ENCODE assay signal across 8 mouse cellular contexts in genomic region chr11:75172151-75173094, GRCm38 (mm10). TPM values are rescaled to one million over a fixed set of nuclear protein-coding genes. Genes with fewer than 3 reads are reported as not detected.
DNase-seq lines count a peak whose midpoint lies in the region; ATAC-seq and TF ChIP-seq lines count a peak whose summit lies in the region.

No protein-coding gene starts in this region.

- peaks cover 28% of the 10 kb centered on the region for H3K4me1 ChIP-seq in forebrain, embryonic 11.5 days (replicated peaks; ENCODE audit: control insufficient read depth, insufficient read depth, low read length)
- H3K4me1 ChIP-seq in midbrain, postnatal 0 days (ENCODE audit: insufficient read depth, low read length), result peaks cover 9% of the 10 kb centered on the region; the same call in 1 of the 2 replicates

- H3K4me3 ChIP-seq in forebrain, embryonic 11.5 days (ENCODE audit: low read depth, low read length), result peak overlapping the region; percentile 59
- peak overlapping the region; percentile 69 for H3K4me3 ChIP-seq in midbrain, postnatal 0 days (ENCODE audit: low read depth, low read length)

- H3K9me3 ChIP-seq in forebrain, embryonic 11.5 days (ENCODE audit: control insufficient read depth, low read length), result no peaks in the 10 kb centered on the region
- no peaks in the 10 kb centered on the region for H3K9me3 ChIP-seq in midbrain, postnatal 0 days (ENCODE audit: low read length)

- peaks cover 60% of the 10 kb centered on the region for H3K27me3 ChIP-seq in forebrain, embryonic 11.5 days (ENCODE audit: control insufficient read depth, insufficient read depth, low read length)
- peaks cover 15% of the 10 kb centered on the region for H3K27me3 ChIP-seq in midbrain, postnatal 0 days (ENCODE audit: insufficient read depth, low read length)

- peak; percentile 54 for DNase-seq in embryo, embryonic 10.5 days (ENCODE audit: low spot score)
- DNase-seq in embryo, embryonic 9.5 days (ENCODE audit: extremely low spot score), result no peak
- peak; percentile 69 for DNase-seq in retina, postnatal 1 day
- no peak for DNase-seq in retina, embryonic 14.5 days (ENCODE audit: low spot score)
- DNase-seq in forebrain, embryonic 11.5 days (ENCODE audit: low spot score), result peak; percentile 71
- DNase-seq in kidney, postnatal 10 days, result peak; percentile 76
- peak; percentile 79 for DNase-seq in midbrain, postnatal 0 days (ENCODE audit: low spot score)
- peak; percentile 37 to 68 for DNase-seq in thymus, postnatal 36 days

- no peak; the same call in 1 of the 2 replicates for ATAC-seq in forebrain, embryonic 11.5 days (replicated peaks; ENCODE audit: low FRiP score)
- no peak for ATAC-seq in midbrain, postnatal 0 days (ENCODE audit: low FRiP score)

- WGBS in forebrain, embryonic 11.5 days, result under 1% methylated on average over 73 of the region's 75 CpGs
- WGBS in midbrain, postnatal 0 days, result under 1% methylated on average over 69 of the region's 75 CpGs

- no peak for TF ChIP-seq CTCF in midbrain, postnatal 0 days (IDR thresholded peaks at IDR 0.05)

- peak overlapping the region; percentile 7; the same call in 1 of the 2 replicates for H3K9ac ChIP-seq in forebrain, embryonic 11.5 days (ENCODE audit: low read length)
- peak overlapping the region; percentile 70 for H3K9ac ChIP-seq in midbrain, postnatal 0 days (replicated peaks; ENCODE audit: low read length, poor library complexity, severe bottlenecking)

- peak overlapping the region; percentile 65 for H3K4me2 ChIP-seq in forebrain, embryonic 11.5 days (ENCODE audit: low read depth, low read length, severe bottlenecking)
- H3K4me2 ChIP-seq in midbrain, postnatal 0 days (ENCODE audit: low read depth, low read length, poor library complexity, severe bottlenecking), result peak overlapping the region; percentile 87

- H3K27ac ChIP-seq in forebrain, embryonic 11.5 days (ENCODE audit: low read depth, low read length), result no peak overlapping the region
- H3K27ac ChIP-seq in midbrain, postnatal 0 days (ENCODE audit: low read depth, low read length), result peak overlapping the region; percentile 80; the same call in 1 of the 2 replicates

- no peaks in the 10 kb centered on the region; the same call in 1 of the 2 replicates for H3K36me3 ChIP-seq in forebrain, embryonic 11.5 days (ENCODE audit: control insufficient read depth, insufficient read depth, low read length)
- peaks cover 5% of the 10 kb centered on the region; the same call in 1 of the 2 replicates for H3K36me3 ChIP-seq in midbrain, postnatal 0 days (ENCODE audit: insufficient read depth, low read length)

RNA-seq across cellular contexts. Expression of gene Hic1, which starts 3.1 kb away (rescaled TPM):
- polyA plus RNA-seq in forebrain, embryonic 11.5 days (2014; fragmentation: Nextera tagmentation; extraction: Ambion mirVana), result 0.86 and 1.1 TPM in 2 replicates
- total RNA-seq in midbrain, postnatal 0 days (2014; rRNA removed), result 7.1 and 8.0 TPM in 2 replicates
- polyA plus RNA-seq in midbrain, postnatal 0 days (2015; fragmentation: Nextera tagmentation; extraction: Ambion mirVana), result 1.4 and 1.5 TPM in 2 replicates

RNA-seq across cellular contexts. Expression of gene Ovca2, which starts 6.2 kb away (rescaled TPM):
- polyA plus RNA-seq in forebrain, embryonic 11.5 days (2014; fragmentation: Nextera tagmentation; extraction: Ambion mirVana), result 32.7 and 34.4 TPM in 2 replicates
- 14.2 and 26.0 TPM in 2 replicates for total RNA-seq in midbrain, postnatal 0 days (2014; rRNA removed)
- polyA plus RNA-seq in midbrain, postnatal 0 days (2015; fragmentation: Nextera tagmentation; extraction: Ambion mirVana), result 10.4 and 12.7 TPM in 2 replicates

RNA-seq across cellular contexts. Expression of gene Dph1, which starts 18.6 kb away (rescaled TPM):
- 21.8 and 24.0 TPM in 2 replicates for polyA plus RNA-seq in forebrain, embryonic 11.5 days (2014; fragmentation: Nextera tagmentation; extraction: Ambion mirVana)
- total RNA-seq in midbrain, postnatal 0 days (2014; rRNA removed), result 17.4 and 19.9 TPM in 2 replicates
- 10.8 and 12.1 TPM in 2 replicates for polyA plus RNA-seq in midbrain, postnatal 0 days (2015; fragmentation: Nextera tagmentation; extraction: Ambion mirVana)

RNA-seq across cellular contexts. Expression of gene Rtn4rl1, which starts 21.2 kb away (rescaled TPM):
- 1.0 and 1.1 TPM in 2 replicates for polyA plus RNA-seq in forebrain, embryonic 11.5 days (2014; fragmentation: Nextera tagmentation; extraction: Ambion mirVana)
- total RNA-seq in midbrain, postnatal 0 days (2014; rRNA removed), result 15.4 and 18.5 TPM in 2 replicates
- polyA plus RNA-seq in midbrain, postnatal 0 days (2015; fragmentation: Nextera tagmentation; extraction: Ambion mirVana), result 16.2 and 17.5 TPM in 2 replicates

Comparison
In these comparisons a context has a peak if more than half of its experiments do, and no peak if none do; other contexts are left out.
1. DNase-seq: peak in embryo, embryonic 10.5 days (single experiment), retina, postnatal 1 day (single experiment), forebrain, embryonic 11.5 days (single experiment), kidney, postnatal 10 days (single experiment), midbrain, postnatal 0 days (single experiment) and thymus, postnatal 36 days (2 of 2); none in embryo, embryonic 9.5 days (single experiment) and retina, embryonic 14.5 days (single experiment).